Mouse (Mus musculus) liver, adult 10 weeks (tissue): Measurements from ENCODE around the gene Aipl1. TPM values are rescaled to one million over a fixed set of nuclear protein-coding genes. Genes with fewer than 3 reads are reported as not detected.

ENCODE experiments used
- polyA plus RNA-seq: library from polyadenylated mRNA; stranded (reverse); fragments of 350-450 nt; fragmentation: Illumina TruSeq; extraction: RNeasy Lipid Tissue Mini Kit (QIAGEN cat#74804); gene quantifications from one replicate; pipeline ENCODE4 v1.2.3, GENCODE M21; 2014; ENCODE audit warnings: low read depth, low replicate concordance

Gene Aipl1
- not detected for polyA plus RNA-seq

DNA sequence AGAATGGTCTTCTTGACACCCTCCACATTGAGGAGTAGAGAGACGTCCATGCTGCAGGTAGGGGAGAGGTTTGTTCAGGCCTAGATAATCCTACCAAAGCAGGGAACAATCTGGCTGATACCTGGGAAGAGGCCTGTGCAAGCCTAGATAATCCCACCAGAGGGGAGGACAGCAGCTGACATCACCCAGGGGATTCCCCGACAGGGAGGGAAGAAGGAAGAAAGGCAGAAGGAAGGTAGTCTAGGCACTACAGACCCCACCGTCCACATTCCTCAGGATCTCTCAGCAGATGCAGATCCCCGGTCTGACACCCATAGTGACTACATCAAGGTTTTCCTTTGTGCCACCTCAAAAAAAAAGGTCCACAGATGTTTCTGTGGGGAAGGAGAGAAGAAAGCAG lies at the start of gene Aipl1:
Gene Aipl1, minus strand, starts transcription at position 101 of the 400 bp plus-strand sequence.

DNA sequence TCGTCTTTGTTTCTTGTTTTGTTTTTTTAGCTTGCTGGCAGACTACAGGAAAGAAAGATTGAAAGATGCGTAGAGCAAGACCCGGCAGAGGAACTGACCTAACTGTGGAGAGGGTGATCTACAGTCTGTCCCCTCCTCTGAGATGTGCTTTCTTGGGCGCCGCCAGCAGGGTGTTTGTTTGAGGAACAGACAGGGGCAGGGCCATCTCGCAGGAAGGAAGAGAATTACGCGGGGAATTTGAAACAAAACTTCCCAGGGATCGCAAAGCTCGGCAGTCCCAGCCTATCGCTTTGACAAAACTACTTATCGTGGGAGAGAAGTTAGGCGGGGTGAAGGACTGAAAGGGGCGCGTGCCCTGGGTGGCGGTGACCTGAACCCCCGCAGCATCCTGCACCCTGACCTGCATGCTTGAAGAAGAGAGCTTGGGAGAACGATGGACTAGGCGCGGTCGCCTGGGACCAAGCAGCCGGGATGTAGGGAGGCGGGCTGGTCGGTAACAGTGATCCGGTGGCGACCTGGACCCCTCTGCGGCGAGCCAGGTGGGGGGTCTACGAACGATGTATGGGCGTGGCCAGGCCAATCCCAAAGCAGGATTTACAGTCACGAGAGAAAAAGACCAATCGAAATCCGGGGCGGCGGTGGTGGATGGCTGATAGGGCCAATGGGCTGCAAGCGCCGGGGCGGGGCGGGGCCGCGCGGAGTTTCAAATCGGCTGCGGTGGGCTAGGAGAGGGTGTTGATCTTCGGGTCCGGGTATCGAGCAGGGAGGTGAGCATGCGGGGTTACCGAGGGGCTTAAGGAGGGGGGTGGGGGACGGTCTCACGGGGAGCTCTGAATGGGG lies 4.7 kb upstream of the Aipl1 start, which contains the start of gene Pimreg:
Gene Pimreg, plus strand, starts transcription at position 265 of the 840 bp plus-strand sequence.

Other genes starting within 250 kb of the Aipl1 start
- not detected for gene Pimreg, start 4.5 kb upstream of the Aipl1 start, polyA plus RNA-seq
- not detected for gene Pitpnm3, start 98.3 kb upstream of the Aipl1 start, polyA plus RNA-seq
- gene Gm43951, start 169.3 kb upstream of the Aipl1 start, polyA plus RNA-seq: not detected
- gene 4933427D14Rik, start 169.9 kb upstream of the Aipl1 start, polyA plus RNA-seq: 1.4 TPM
- 79.5 TPM for gene Txndc17, start 170.0 kb upstream of the Aipl1 start, polyA plus RNA-seq
- 5.5 TPM for gene Med31, start 178.1 kb upstream of the Aipl1 start, polyA plus RNA-seq
- 0.19 TPM for gene Slc13a5, start 229.7 kb upstream of the Aipl1 start, polyA plus RNA-seq